Mouse (Mus musculus) lung, embryonic 15.5 days (tissue): ENCODE data around the gene Sgk2. TPM values are rescaled to one million over a fixed set of nuclear protein-coding genes. Genes with fewer than 3 reads are reported as not detected.

ENCODE experiments used
- ATAC-seq: fragments of 200-750 bp; cut with Nextera tagmentation; 2 replicates; pipeline ENCODE4 v1.8.0; 2017; ENCODE audit warnings: moderate number of reproducible peaks, borderline replicate concordance; ENCODE audit not compliant: low FRiP score, low TSS enrichment; ENCODE audit errors: extremely low read depth
- H3K27ac ChIP-seq: fragments of 300-500 bp; sonication (generic); 2 replicates; pipeline ENCODE4 v1.5.1; 2015; ENCODE audit warnings: moderate library complexity, mild to moderate bottlenecking, inconsistent platforms
- H3K27me3 ChIP-seq: fragments of 300-500 bp; sonication (generic); 2 replicates; pipeline ENCODE4 v1.6.1; 2015; ENCODE audit warnings: inconsistent platforms
- H3K36me3 ChIP-seq: fragments of 300-500 bp; sonication (generic); 2 replicates; pipeline ENCODE4 v1.6.1; 2015; ENCODE audit warnings: inconsistent platforms
- H3K4me1 ChIP-seq: fragments of 300-500 bp; sonication (generic); 2 replicates; pipeline ENCODE4 v1.6.1; 2015; ENCODE audit warnings: inconsistent platforms
- H3K4me2 ChIP-seq: fragments of 300-500 bp; sonication (generic); 2 replicates; pipeline ENCODE4 v1.6.1; 2015; ENCODE audit warnings: inconsistent platforms, mild to moderate bottlenecking, moderate library complexity
- H3K4me3 ChIP-seq: fragments of 300-500 bp; sonication (generic); 2 replicates; pipeline ENCODE4 v1.5.1; 2015; ENCODE audit warnings: mild to moderate bottlenecking, inconsistent platforms
- H3K9ac ChIP-seq: fragments of 300-500 bp; sonication (generic); 2 replicates; pipeline ENCODE4 v1.6.1; 2015; ENCODE audit warnings: inconsistent platforms
- H3K9me3 ChIP-seq: fragments of 300-500 bp; sonication (generic); 2 replicates; pipeline ENCODE4 v1.6.1; 2016; ENCODE audit warnings: inconsistent platforms
- WGBS: fragments of 180-500 bp; shearing (Covaris S2); methylation state at CpG from one replicate; pipeline ENCODE4 v1.1.7; 2015; 5-methylcytosine and 5-hydroxymethylcytosine counted together
- polyA plus RNA-seq: library from polyadenylated mRNA; unstranded; fragments of >200 nt; fragmentation: Nextera tagmentation; extraction: Ambion mirVana; gene quantifications from 2 replicates; pipeline ENCODE4 v1.2.1, GENCODE M21; 2015

Sgk2 gene
- polyA plus RNA-seq, 1 experiment from 2014 or later: not detected

DNA sequence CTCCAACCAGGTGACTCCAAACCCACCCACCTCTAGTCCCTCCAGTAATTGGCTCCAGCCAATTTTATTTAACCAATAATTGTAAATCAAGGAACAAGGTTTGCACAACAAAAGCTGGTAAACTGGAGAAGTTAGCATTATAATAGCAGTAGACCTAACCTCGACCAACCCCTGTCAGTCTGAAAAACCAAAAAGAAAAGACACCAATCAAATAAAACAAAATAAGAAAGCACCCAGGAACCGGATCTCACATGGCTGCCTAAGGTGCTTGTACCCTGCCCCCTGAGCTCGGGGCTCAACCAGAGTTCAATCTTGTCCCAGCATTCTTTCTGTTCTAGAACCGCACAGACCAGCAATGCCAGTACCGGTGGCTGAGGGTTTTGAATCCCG is 75.0 kb downstream of the Sgk2 start:
- ATAC-seq: no peak
- Histone ChIP-seq H3K27me3 (no peaks in the 10 kb centered on the region), H3K4me1 (0 out of 2 replicates have a peak, but pooled peaks cover under 1% of the 10 kb centered on the region), H3K9ac (no peak overlapping the region), H3K9me3 (no peaks in the 10 kb centered on the region), H3K4me3 (no peak overlapping the region), H3K36me3 (peaks cover 24% of the 10 kb centered on the region), H3K27ac (no peak overlapping the region), H3K4me2 (no peak overlapping the region)
- WGBS: 84% methylated on average over 6 of the region's 6 CpGs

Other genes with a start within 250 kb of the Sgk2 start
- 216 and 217 TPM in 2 replicates for gene Srsf6, start 55.8 kb upstream of the Sgk2 start, polyA plus RNA-seq
- gene L3mbtl1, start 43.9 kb upstream of the Sgk2 start, polyA plus RNA-seq: 0.07 and 0.09 TPM in 2 replicates
- 47.8 and 48.9 TPM in 2 replicates for gene Ift52, start 30.0 kb downstream of the Sgk2 start, polyA plus RNA-seq
- gene Mybl2, start 67.4 kb downstream of the Sgk2 start, polyA plus RNA-seq: 30.3 and 31.8 TPM in 2 replicates
- not detected in 2 replicates for gene Gtsf1l, start 100.5 kb downstream of the Sgk2 start, polyA plus RNA-seq
- 2.8 and 3.3 TPM in 2 replicates for gene Tox2, start 215.8 kb downstream of the Sgk2 start, polyA plus RNA-seq